Mouse (Mus musculus) urinary bladder, postnatal 25 days (tissue): ENCODE data around the gene Sod1.
A peak's percentile ranks its signal among the peaks of the same experiment; 100 is the strongest.

Source experiments
- DNase-seq: peaks from one replicate; pipeline ENCODE4 v3.0.0; 2022; ENCODE audit warnings: low spot score

Gene Sod1

GRCm38 (mm10) chr16:90220026-90220891 is at the start of gene Sod1:
Gene Sod1, plus strand, starts transcription at chr16:90220754.
- peak; percentile 99 for DNase-seq

GRCm38 (mm10) chr16:90171416-90171815 is 49.1 kb upstream of the Sod1 start:
- no peak for DNase-seq

GRCm38 (mm10) chr16:90176472-90176871 is 44.1 kb upstream of the Sod1 start:
- DNase-seq: no peak

GRCm38 (mm10) chr16:90177425-90177824 is 43.1 kb upstream of the Sod1 start:
- DNase-seq: no peak

GRCm38 (mm10) chr16:90178404-90178803 is 42.1 kb upstream of the Sod1 start:
- DNase-seq: no peak

- DNase-seq: no peak
Measured at GRCm38 (mm10) chr16:90179892-90180291, 40.7 kb upstream of the Sod1 start.

- no peak for DNase-seq
Measured at GRCm38 (mm10) chr16:90180975-90181374, 39.6 kb upstream of the Sod1 start.

GRCm38 (mm10) chr16:90181673-90182072 is 38.9 kb upstream of the Sod1 start:
- DNase-seq: no peak

- DNase-seq: no peak
Measured at GRCm38 (mm10) chr16:90184135-90184534, 36.4 kb upstream of the Sod1 start.

- peak; percentile 74 for DNase-seq
Measured at GRCm38 (mm10) chr16:90185928-90186588, 34.5 kb upstream of the Sod1 start.

- peak; percentile 40 for DNase-seq
Measured at GRCm38 (mm10) chr16:90187453-90187852, 33.1 kb upstream of the Sod1 start.

GRCm38 (mm10) chr16:90191289-90191688 is 29.3 kb upstream of the Sod1 start:
- no peak for DNase-seq

GRCm38 (mm10) chr16:90193719-90194118 is 26.8 kb upstream of the Sod1 start:
- no peak for DNase-seq

GRCm38 (mm10) chr16:90196688-90197240 is 23.8 kb upstream of the Sod1 start:
- DNase-seq: no peak

GRCm38 (mm10) chr16:90197337-90197973 is 23.1 kb upstream of the Sod1 start:
- peak; percentile 72 for DNase-seq

GRCm38 (mm10) chr16:90198626-90199025 is 21.9 kb upstream of the Sod1 start:
- no peak for DNase-seq

GRCm38 (mm10) chr16:90199174-90199573 is 21.4 kb upstream of the Sod1 start:
- no peak for DNase-seq

GRCm38 (mm10) chr16:90202140-90202539 is 18.4 kb upstream of the Sod1 start:
- no peak for DNase-seq

- no peak for DNase-seq
Measured at GRCm38 (mm10) chr16:90203226-90203962, 17.2 kb upstream of the Sod1 start.

- no peak for DNase-seq
Measured at GRCm38 (mm10) chr16:90204868-90205267, 15.7 kb upstream of the Sod1 start.

- no peak for DNase-seq
Measured at GRCm38 (mm10) chr16:90208996-90209395, 11.6 kb upstream of the Sod1 start.

- no peak for DNase-seq
Measured at GRCm38 (mm10) chr16:90210717-90211116, 9.8 kb upstream of the Sod1 start.
